Mouse (Mus musculus) erythroblast, embryonic 14.5 days (primary cell): ENCODE results near the gene Rora. TPM values are rescaled to one million over a fixed set of nuclear protein-coding genes. Genes with fewer than 3 reads are reported as not detected.
"Not testable (repeated sequence)": the region's sequence is repeated elsewhere in the genome, so short reads cannot be mapped to it uniquely, and the experiment has no call there.

Source experiments
- H3K27me3 ChIP-seq: 2 replicates; pipeline ENCODE4 v1.6.1; 2012; ENCODE audit warnings: inconsistent platforms; ENCODE audit not compliant: control insufficient read depth
- H3K36me3 ChIP-seq: 2 replicates; pipeline ENCODE4 v1.6.1; 2012; ENCODE audit warnings: mild to moderate bottlenecking, inconsistent platforms; ENCODE audit not compliant: control insufficient read depth
- H3K4me1 ChIP-seq: 2 replicates; pipeline ENCODE4 v1.6.1; 2012; ENCODE audit warnings: inconsistent platforms; ENCODE audit not compliant: control insufficient read depth
- H3K4me3 ChIP-seq: replicated peaks from 2 replicates; pipeline ENCODE3; 2012; ENCODE audit warnings: moderate library complexity, mild to moderate bottlenecking, inconsistent platforms
- H3K9me3 ChIP-seq: 2 replicates; pipeline ENCODE4 v1.6.1; 2012; ENCODE audit warnings: low read length, inconsistent platforms, mixed read lengths; ENCODE audit not compliant: control insufficient read depth
- GATA1 ChIP-seq: IDR thresholded peaks from 2 replicates; pipeline ENCODE4 v1.6.1; 2012; ENCODE audit warnings: low read length, inconsistent platforms, mixed read lengths
- TAL1 ChIP-seq: IDR thresholded peaks from 3 replicates; pipeline ENCODE4 v1.6.1; 2012; ENCODE audit warnings: low read length, inconsistent platforms, mixed read lengths
- polyA plus RNA-seq: library from polyadenylated mRNA; stranded (reverse); fragments of >175 nt; gene quantifications from 2 replicates; pipeline ENCODE4 v1.2.3, GENCODE M21; 2012

Rora gene
- polyA plus RNA-seq, 1 experiment: under 0.01 TPM

DNA sequence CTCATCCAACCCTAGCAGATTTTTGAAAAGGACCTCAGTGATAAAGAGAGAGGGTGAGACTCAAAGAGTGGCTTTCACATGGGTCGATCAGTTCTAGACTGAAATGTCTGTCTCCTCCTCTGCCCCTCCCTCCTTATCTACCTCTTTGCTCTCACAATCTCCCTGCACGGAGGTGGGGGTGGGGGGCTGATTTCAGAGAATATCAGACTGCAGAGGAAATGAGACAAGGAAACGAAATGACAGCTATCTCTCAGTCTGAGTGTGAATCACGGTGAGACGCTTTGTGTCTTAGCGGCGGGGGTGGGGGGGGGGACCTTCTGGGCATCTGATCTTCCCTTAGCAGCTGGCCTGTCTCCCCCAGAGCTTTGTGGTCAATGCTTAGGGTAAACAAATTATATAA is 419.7 kb downstream of the Rora start:
- Histone ChIP-seq H3K4me3 (no peak overlapping the region), H3K4me1 (no peaks in the 10 kb centered on the region), H3K9me3 (no peaks in the 10 kb centered on the region), H3K27me3 (no peaks in the 10 kb centered on the region), H3K36me3 (no peaks in the 10 kb centered on the region)
- TF ChIP-seq GATA1: no peak
- TF ChIP-seq TAL1: no peak

DNA sequence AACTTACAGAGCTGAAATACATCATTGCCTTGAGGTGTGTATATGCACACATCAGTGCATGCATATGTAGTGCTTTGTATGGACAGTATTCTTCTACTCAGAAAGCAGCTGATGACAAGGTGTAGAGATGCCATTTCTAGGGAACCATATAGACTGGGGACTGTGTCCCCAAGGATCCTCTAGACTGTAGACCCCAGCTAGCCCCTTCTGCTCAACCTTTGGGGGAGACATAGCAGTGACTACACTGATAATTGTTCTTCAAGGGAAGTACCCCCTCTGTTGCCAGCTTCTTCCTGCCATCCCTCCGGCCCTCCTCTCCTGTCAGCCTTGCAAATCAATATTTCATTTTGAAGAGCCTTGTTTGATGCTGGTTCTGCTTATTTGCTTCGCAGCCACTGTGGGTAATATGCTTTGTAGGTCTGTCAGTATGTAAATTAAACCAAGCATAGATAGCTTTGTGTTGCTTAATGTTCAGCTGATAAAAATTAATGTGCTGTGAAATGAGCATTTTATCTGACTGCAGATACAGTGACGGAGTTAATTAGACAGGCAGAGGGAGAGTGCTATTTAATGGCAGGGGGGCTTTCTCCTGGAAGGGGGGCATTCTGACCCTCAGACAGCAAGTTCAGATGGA is 430.6 kb downstream of the Rora start:
- Histone ChIP-seq H3K36me3 (no peaks in the 10 kb centered on the region), H3K4me1 (no peaks in the 10 kb centered on the region), H3K9me3 (no peaks in the 10 kb centered on the region), H3K27me3 (no peaks in the 10 kb centered on the region), H3K4me3 (no peak overlapping the region)
- no peak for TF ChIP-seq TAL1
- TF ChIP-seq GATA1: no peak

DNA sequence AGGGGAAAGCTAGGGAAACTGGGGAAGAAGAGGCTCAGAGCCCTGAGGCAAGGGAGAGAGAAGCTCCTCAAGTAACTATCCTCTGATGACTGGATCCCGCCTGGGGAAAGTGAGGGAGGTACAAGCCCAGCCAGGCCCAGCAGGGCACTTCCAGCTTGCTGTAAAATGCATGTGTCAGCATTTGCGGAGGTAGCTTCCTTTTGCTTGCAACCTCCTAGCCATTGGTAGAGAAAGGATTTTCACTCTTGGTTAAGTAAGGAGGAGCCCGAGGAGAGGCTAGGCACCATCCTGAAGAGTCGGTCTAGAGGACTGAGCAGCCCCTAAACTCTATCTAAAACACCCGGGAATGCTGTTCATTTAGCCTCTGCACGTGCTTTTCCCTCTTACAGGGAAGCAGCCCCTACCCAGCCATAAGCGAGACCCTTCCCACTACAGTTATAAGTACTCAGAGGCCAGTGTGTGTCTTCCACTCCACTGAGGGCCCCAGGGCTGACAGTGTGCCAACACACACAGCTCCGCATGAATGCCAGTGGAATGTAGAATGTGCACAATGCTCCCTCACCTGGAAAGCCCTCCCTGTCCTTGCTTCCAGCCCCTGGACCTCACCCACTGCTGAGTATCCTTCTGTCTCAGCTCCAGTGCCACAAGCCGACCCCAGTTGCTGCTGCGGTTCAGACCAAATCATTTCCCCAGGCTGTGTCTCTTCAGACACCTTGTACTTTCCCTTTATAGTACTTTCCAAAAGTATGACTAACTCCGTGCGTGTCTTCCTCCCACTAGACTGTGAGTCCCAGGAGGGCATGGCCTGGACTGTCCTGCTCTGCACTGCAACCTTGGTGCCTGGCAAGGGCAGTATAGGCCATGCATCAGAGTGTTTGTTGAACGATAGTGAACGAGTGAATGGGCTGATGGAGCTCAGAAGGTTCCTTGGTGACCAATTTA is 431.4 kb downstream of the Rora start:
- no peaks in the 10 kb centered on the region for H3K27me3 ChIP-seq
- no peaks in the 10 kb centered on the region for H3K4me1 ChIP-seq
- H3K9me3 ChIP-seq: no peaks in the 10 kb centered on the region
- H3K4me3 ChIP-seq: no peak overlapping the region
- TF ChIP-seq TAL1: no peak
- no peak for TF ChIP-seq GATA1
- H3K36me3 ChIP-seq: no peaks in the 10 kb centered on the region

DNA sequence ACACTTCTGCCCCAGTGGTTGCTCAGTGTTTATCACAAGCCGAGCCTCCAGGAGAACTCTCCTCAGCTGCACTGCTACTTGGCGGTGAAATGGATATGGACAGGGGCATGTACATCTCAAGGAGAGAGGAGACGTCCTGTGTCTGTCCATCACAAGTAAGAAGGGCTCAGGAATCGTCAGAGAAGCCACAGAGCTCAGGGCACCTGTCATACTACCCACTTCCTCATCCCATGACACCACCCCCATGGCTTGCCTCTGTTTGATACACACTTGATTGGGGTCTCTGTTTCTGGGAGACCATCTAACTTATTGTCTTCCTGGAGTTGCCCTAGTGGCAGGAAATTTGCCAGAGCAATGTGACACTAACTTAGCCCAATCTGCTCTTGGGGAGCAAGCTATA is 433.3 kb downstream of the Rora start:
- TF ChIP-seq GATA1 (no peak), TAL1 (no peak)
- no peaks in the 10 kb centered on the region for H3K9me3 ChIP-seq

DNA sequence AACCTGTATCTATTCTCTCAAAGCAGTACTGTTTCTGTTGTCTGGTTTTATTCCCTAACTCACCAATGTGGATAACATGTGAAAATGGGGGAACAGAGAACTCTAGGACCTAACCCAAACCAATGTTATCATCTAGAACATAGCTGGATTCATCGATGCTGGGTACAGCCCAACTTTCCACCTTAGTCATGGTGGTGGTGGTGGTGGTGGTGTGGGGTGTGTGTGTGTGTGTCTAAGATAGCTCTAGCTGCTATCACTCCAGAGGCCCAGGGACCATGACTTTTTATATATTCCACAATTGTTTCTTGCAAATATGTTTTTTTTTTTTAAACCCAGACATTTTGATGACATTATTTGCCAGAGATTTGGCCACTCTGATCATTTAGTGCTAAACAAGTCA is 433.7 kb downstream of the Rora start:
- H3K4me1 ChIP-seq: no peaks in the 10 kb centered on the region
- H3K36me3 ChIP-seq: no peaks in the 10 kb centered on the region
- TF ChIP-seq TAL1: no peak
- no peak overlapping the region for H3K4me3 ChIP-seq
- H3K9me3 ChIP-seq: no peaks in the 10 kb centered on the region
- H3K27me3 ChIP-seq: no peaks in the 10 kb centered on the region

More for the DNA sequence above, 433.3 kb downstream of the Rora start:
- Histone ChIP-seq H3K36me3 (no peaks in the 10 kb centered on the region), H3K4me3 (no peak overlapping the region), H3K4me1 (no peaks in the 10 kb centered on the region), H3K27me3 (no peaks in the 10 kb centered on the region)

DNA sequence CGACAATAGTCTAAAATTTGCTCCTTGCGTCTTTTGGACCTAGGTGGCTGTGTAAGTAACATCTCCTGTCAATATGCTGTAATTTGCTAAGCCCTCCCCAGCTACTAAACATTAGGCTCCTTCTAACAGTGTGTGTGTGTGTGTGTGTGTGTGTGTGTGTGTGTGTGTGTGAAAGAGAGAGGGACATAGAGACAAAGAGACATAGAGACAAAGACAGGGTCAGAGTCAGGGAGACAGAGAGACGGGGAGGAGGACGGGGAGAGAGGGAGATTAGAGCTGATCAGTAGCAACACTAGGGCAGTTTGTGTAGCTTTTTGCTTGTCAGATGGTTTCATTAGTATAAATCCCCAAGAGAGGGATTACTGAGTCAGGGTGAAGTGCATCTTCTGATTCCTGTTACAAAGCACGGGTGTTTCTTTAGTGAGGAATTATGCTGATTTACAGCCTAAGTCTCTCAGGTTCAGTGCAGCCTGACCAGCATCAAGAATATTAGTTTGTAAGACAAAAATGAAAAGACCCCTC is 437.2 kb downstream of the Rora start:
- Histone ChIP-seq H3K9me3 (no peaks in the 10 kb centered on the region), H3K4me1 (no peaks in the 10 kb centered on the region), H3K27me3 (no peaks in the 10 kb centered on the region), H3K36me3 (no peaks in the 10 kb centered on the region), H3K4me3 (no peak overlapping the region)
- TF ChIP-seq TAL1 (no peak), GATA1 (no peak)

DNA sequence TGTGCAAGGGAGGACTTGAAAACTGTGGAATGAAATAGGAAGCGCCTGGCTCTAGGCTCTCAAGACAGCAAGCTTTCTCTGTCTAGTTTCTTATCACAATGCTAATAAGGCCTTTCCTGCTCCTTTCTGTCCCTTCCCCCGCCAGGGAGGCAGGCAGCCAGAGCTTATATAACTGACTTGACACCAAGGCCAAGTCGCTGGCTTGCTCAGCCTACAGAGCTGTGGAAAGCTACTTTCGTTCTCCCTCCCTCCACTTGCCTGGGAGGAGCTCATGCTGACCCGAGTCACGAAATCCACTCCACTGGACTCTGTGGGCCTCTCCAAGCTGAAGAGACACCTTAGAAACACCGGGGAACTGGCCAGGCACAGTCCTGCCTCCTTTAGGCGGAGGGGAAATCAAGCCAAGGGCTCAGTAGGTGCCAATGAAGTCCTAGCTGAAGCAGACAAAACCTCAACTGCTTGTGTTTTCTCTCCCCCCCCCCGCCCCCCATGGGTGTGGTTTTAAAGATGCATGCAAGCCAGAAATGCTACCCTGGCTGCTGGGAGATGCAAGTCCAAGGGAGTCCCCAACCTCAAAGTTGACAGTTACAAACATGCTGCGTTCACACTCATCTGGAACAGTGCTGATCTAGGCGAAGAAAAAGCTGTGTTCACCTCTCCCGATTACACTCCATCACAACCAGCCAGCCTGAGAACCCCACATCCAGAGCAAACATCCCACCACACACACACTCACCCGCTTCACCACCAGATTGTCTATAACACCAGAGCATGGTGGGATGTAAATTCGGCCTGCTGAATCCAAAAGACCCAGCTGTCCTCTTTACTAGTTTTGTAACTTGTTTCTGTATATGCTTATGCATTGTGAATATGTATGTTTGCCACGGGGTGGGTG is 438.8 kb downstream of the Rora start:
- Histone ChIP-seq H3K4me3 (no peak overlapping the region), H3K9me3 (no peaks in the 10 kb centered on the region), H3K4me1 (no peaks in the 10 kb centered on the region), H3K27me3 (no peaks in the 10 kb centered on the region), H3K36me3 (no peaks in the 10 kb centered on the region)
- TF ChIP-seq TAL1: no peak
- TF ChIP-seq GATA1: no peak

DNA sequence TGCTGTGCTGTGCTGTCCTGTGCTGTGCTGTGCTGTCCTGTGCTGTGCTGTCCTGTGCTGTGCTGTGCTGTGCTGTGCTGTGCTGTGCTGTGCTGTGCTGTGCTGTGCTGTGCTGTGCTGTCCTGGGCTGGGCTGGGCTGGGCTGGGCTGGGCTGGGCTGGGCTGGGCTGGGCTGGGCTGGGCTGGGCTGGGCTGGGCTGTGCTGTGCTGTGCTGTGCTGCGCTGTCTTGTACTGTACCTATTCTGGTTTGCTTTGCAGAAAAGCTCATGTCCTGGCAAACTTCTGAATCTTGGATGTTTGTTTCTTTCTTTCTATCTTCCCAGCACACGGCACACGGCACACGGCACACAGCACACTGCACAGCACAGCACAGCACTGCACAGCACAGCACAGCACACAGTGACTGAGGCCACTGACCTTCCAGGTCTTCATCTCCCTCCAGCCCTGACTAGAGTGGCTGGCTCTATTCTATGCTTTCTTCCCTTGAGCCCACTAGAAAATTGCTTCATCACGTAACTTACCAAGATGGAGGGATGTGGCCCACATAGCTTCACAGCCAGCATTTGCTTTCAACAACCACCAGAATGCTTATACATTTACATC is 446.7 kb downstream of the Rora start:
- not testable (repeated sequence) for H3K4me1 ChIP-seq, H3K9me3 ChIP-seq, H3K27me3 ChIP-seq, H3K36me3 ChIP-seq, H3K4me3 ChIP-seq

DNA sequence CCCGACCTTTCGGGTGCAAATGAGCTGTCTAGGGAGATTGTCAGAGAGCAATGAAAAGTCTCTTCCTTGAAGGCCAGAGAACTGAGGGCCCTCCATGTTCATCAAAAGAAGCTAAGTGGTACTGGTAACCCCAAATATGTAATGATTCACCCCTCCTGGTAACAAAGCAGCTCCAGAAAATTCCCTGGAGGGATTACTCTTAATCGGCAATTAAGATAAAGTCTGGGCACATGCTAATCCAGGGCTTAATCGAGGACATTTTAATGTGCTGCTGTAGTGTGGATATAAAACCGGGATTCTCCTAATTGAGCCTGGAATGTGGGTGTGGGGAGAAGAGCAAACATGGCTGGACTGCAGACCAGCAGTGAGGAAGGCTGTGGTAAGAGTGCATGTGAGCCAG is 450.7 kb downstream of the Rora start:
- H3K4me1 ChIP-seq: no peaks in the 10 kb centered on the region
- H3K4me3 ChIP-seq: no peak overlapping the region
- no peaks in the 10 kb centered on the region for H3K27me3 ChIP-seq
- no peaks in the 10 kb centered on the region for H3K9me3 ChIP-seq
- TF ChIP-seq GATA1 (no peak), TAL1 (no peak)
- no peaks in the 10 kb centered on the region for H3K36me3 ChIP-seq
